Mouse (Mus musculus) MEL (cell line): ENCODE data around the gene Tipin. TPM values are rescaled to one million over a fixed set of nuclear protein-coding genes. Genes with fewer than 3 reads are reported as not detected.

ENCODE experiments used
- DNase-seq: peaks from one replicate; pipeline ENCODE4 v3.0.0; 2011; ENCODE audit warnings: low read depth, low spot score
- H3K27ac ChIP-seq: 2 replicates; pipeline ENCODE4 v1.5.1; 2012; ENCODE audit warnings: low read depth, mild to moderate bottlenecking, control low read depth, low read length, moderate library complexity; ENCODE audit not compliant: control insufficient read depth
- H3K27me3 ChIP-seq, 2 experiments: fragments of 150-350 bp in 1 of 2; sonication (generic) in 1 of 2; 2 replicates each; pipeline ENCODE4 v1.6.1; 2012; ENCODE audit warnings: low read length in 2 of 2, mild to moderate bottlenecking in 2 of 2, improper control_type of control experiment in 1 of 2, moderate library complexity in 1 of 2; ENCODE audit not compliant: insufficient read depth in 2 of 2, control insufficient read depth in 1 of 2
- H3K36me3 ChIP-seq, 2 experiments: 2 replicates each; pipeline ENCODE4 v1.6.1; 2012 to 2014; ENCODE audit warnings: low read length in 2 of 2, improper control_type of control experiment in 1 of 2, inconsistent platforms in 1 of 2, mild to moderate bottlenecking in 1 of 2; ENCODE audit not compliant: insufficient read depth in 2 of 2, control insufficient read depth in 1 of 2
- H3K4me1 ChIP-seq, 2 experiments: fragments of 150-350 bp in 1 of 2; sonication (generic) in 1 of 2; 2 replicates each; pipeline ENCODE4 v1.6.1; 2012; ENCODE audit warnings: low read length in 2 of 2, improper control_type of control experiment in 1 of 2, mild to moderate bottlenecking in 1 of 2; ENCODE audit not compliant: insufficient read depth in 2 of 2, control insufficient read depth in 1 of 2
- H3K4me3 ChIP-seq, 2 experiments: fragments of 150-350 bp in 1 of 2; sonication (generic) in 1 of 2; 2 replicates each; pipeline ENCODE4 v1.5.1; 2012; ENCODE audit warnings: low read depth in 2 of 2, low read length in 2 of 2, mild to moderate bottlenecking in 2 of 2, moderate library complexity in 2 of 2, control low read depth in 1 of 2, improper control_type of control experiment in 1 of 2; ENCODE audit not compliant: control insufficient read depth in 1 of 2, insufficient read depth in 1 of 2
- H3K79me2 ChIP-seq: 2 replicates; pipeline ENCODE4 v1.6.1; 2012; ENCODE audit warnings: mild to moderate bottlenecking, low read length, moderate library complexity; ENCODE audit not compliant: control insufficient read depth, poor library complexity, insufficient read depth
- H3K9ac ChIP-seq: 2 replicates; pipeline ENCODE4 v1.6.1; 2012; ENCODE audit warnings: low read depth, mild to moderate bottlenecking, control low read depth, low read length, moderate library complexity; ENCODE audit not compliant: control insufficient read depth, poor library complexity, severe bottlenecking
- H3K9me3 ChIP-seq: fragments of 150-350 bp; sonication (generic); replicated peaks from 2 replicates; pipeline ENCODE4 v1.6.1; 2012; ENCODE audit warnings: mild to moderate bottlenecking, low read length, improper control_type of control experiment, moderate library complexity; ENCODE audit not compliant: insufficient read depth
- CHD1 ChIP-seq: IDR thresholded peaks from 2 replicates; pipeline ENCODE4 v1.6.1; 2012; ENCODE audit warnings: low read depth, mild to moderate bottlenecking, inconsistent platforms, low read length, improper control_type of control experiment
- CTCF ChIP-seq, 3 experiments: IDR thresholded peaks in 2 of 3; conservative IDR thresholded peaks in 1 of 3; 2 replicates each; pipeline ENCODE4 v1.5.1; 2011 to 2012; ENCODE audit warnings: low read length in 3 of 3, low read depth in 2 of 3, mild to moderate bottlenecking in 2 of 3, improper control_type of control experiment in 1 of 3, inconsistent platforms in 1 of 3, mixed read lengths in 1 of 3, moderate library complexity in 1 of 3; ENCODE audit not compliant: control insufficient read depth in 1 of 3, insufficient read depth in 1 of 3, poor library complexity in 1 of 3, severe bottlenecking in 1 of 3
- ELF1 ChIP-seq: IDR thresholded peaks from 2 replicates; pipeline ENCODE4 v1.6.1; 2014; ENCODE audit warnings: low read depth, mild to moderate bottlenecking, inconsistent platforms, low read length, improper control_type of control experiment, moderate library complexity
- EP300 ChIP-seq, 2 experiments: IDR thresholded peaks; 2 replicates each; pipeline ENCODE4 v1.6.1; 2011; ENCODE audit warnings: improper control_type of control experiment in 2 of 2, low read length in 2 of 2, low read depth in 1 of 2, mild to moderate bottlenecking in 1 of 2
- ETS1 ChIP-seq: IDR thresholded peaks from 2 replicates; pipeline ENCODE4 v1.6.1; 2012; ENCODE audit warnings: low read depth, mild to moderate bottlenecking, inconsistent platforms, low read length, improper control_type of control experiment, moderate library complexity
- KAT2A ChIP-seq: conservative IDR thresholded peaks from 2 replicates; pipeline ENCODE4 v1.6.1; 2012; ENCODE audit warnings: low read depth, low read length, improper control_type of control experiment, inconsistent platforms
- MAZ ChIP-seq: IDR thresholded peaks from 2 replicates; pipeline ENCODE4 v1.6.1; 2012; ENCODE audit warnings: low read depth, mild to moderate bottlenecking, inconsistent platforms, low read length, improper control_type of control experiment
- MYB ChIP-seq: IDR thresholded peaks from 2 replicates; pipeline ENCODE4 v1.6.1; 2011; ENCODE audit warnings: mild to moderate bottlenecking, low read depth, low read length, improper control_type of control experiment
- MYC ChIP-seq: IDR thresholded peaks from 2 replicates; pipeline ENCODE4 v1.6.1; 2011; ENCODE audit warnings: low read depth, mild to moderate bottlenecking, low read length, improper control_type of control experiment, moderate library complexity
- NELFE ChIP-seq: IDR thresholded peaks from 2 replicates; pipeline ENCODE4 v1.6.1; 2011; ENCODE audit warnings: low read depth, low read length, improper control_type of control experiment
- POLR2AphosphoS5 ChIP-seq: IDR thresholded peaks from 2 replicates; pipeline ENCODE4 v1.6.1; 2012; ENCODE audit warnings: low read depth, borderline replicate concordance, mild to moderate bottlenecking, inconsistent platforms, low read length, moderate library complexity, mixed read lengths
- RAD21 ChIP-seq: IDR thresholded peaks from 2 replicates; pipeline ENCODE4 v1.6.1; 2011; ENCODE audit warnings: mild to moderate bottlenecking, low read depth, low read length, improper control_type of control experiment
- RCOR1 ChIP-seq: IDR thresholded peaks from 2 replicates; pipeline ENCODE4 v1.6.1; 2012; ENCODE audit warnings: low read depth, mild to moderate bottlenecking, inconsistent platforms, low read length, improper control_type of control experiment
- SMC3 ChIP-seq: IDR thresholded peaks from 2 replicates; pipeline ENCODE4 v1.6.1; 2011; ENCODE audit warnings: low read depth, low read length, improper control_type of control experiment
- TBP ChIP-seq: IDR thresholded peaks from 2 replicates; pipeline ENCODE4 v1.8.0; 2011; ENCODE audit warnings: low read depth, low read length, improper control_type of control experiment
- TCF12 ChIP-seq: IDR thresholded peaks from 2 replicates; pipeline ENCODE4 v1.6.1; 2014; ENCODE audit warnings: low read depth, mild to moderate bottlenecking, inconsistent platforms, low read length, improper control_type of control experiment, moderate library complexity
- USF2 ChIP-seq, 2 experiments: IDR thresholded peaks; 2 replicates each; pipeline ENCODE4 v1.6.1; 2011 to 2012; ENCODE audit warnings: improper control_type of control experiment in 2 of 2, low read length in 2 of 2, borderline replicate concordance in 1 of 2, inconsistent platforms in 1 of 2, low read depth in 1 of 2, mild to moderate bottlenecking in 1 of 2; ENCODE audit not compliant: insufficient read depth in 1 of 2
- ZKSCAN1 ChIP-seq: IDR thresholded peaks from 2 replicates; pipeline ENCODE4 v1.6.1; 2012; ENCODE audit warnings: low read depth, mild to moderate bottlenecking, inconsistent platforms, low read length, improper control_type of control experiment, moderate library complexity
- ZNF384 ChIP-seq: IDR thresholded peaks from 2 replicates; pipeline ENCODE4 v1.6.1; 2012; ENCODE audit warnings: low read depth, mild to moderate bottlenecking, inconsistent platforms, low read length, improper control_type of control experiment
- polyA plus RNA-seq, 2 experiments: library from polyadenylated mRNA; stranded (reverse) in 1 of 2; unstranded in 1 of 2; fragments of >175 nt in 1 of 2; fragments of >200 nt in 1 of 2; gene quantifications; 2 replicates each; pipeline versions ENCODE4 v1.2.1 to v1.2.4; 2012; ENCODE audit warnings: low replicate concordance in 2 of 2, low read depth in 1 of 2; ENCODE audit not compliant: insufficient read length in 2 of 2, insufficient read depth in 1 of 2, missing spikeins in 1 of 2
- total RNA-seq: library from RNA; depleted of rRNA; stranded (reverse); fragments of 300-350 nt; gene quantifications from 2 replicates; pipeline ENCODE4 v1.2.3, GENCODE M21; 2012

The Tipin gene
- total and polyA plus RNA-seq, 3 experiments = 128 to 189 TPM; not detected in 1

DNA sequence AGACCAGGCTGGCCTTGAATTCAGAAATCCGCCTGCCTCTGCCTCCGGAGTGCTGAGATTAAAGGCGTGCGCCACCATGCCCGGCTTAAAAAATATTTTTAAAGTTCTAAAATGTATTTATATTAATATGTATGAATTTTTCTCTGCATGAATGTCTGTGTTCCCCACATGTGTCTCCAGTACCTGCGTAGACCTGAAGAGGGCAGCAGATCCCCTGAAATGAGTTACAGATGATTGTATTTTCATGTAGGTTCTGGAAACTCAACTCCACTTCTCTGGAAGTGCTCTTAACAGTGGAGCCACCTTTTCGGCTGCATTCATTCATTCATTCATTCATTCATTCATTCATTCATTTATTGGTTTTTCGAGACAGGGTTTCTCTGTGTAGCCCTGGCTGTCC, 3.7 kb upstream of the Tipin start (continued):
- TF ChIP-seq MAZ (no peak), ELF1 (0 out of 2 replicates have a peak, but pooled peaks have one; percentile 31), MYB (no peak), RCOR1 (no peak), USF2 (IDR thresholded peaks at IDR 0.05; ENCODE audit: borderline replicate concordance in 1 of 2, insufficient read depth in 1 of 2, low read depth in 1 of 2, low read length in 2 of 2) (no peak), TCF12 (no peak), CTCF (IDR thresholded peaks at IDR 0.05 in 2 of 3, conservative IDR thresholded peaks at IDR 0.05 in 1 of 3; ENCODE audit: control insufficient read depth in 1 of 3, insufficient read depth in 1 of 3, low read depth in 2 of 3, low read length in 3 of 3, poor library complexity in 1 of 3, severe bottlenecking in 1 of 3) (peak; percentile 57 to 78 (median 66)), SMC3 (peak; percentile 53), TBP (no peak), POLR2AphosphoS5 (no peak), EP300 (IDR thresholded peaks at IDR 0.05; ENCODE audit: low read depth in 1 of 2, low read length in 2 of 2) (no peak), RAD21 (peak; percentile 81), KAT2A (no peak), NELFE (no peak), ZKSCAN1 (no peak), ETS1 (no peak), CHD1 (no peak)

DNA sequence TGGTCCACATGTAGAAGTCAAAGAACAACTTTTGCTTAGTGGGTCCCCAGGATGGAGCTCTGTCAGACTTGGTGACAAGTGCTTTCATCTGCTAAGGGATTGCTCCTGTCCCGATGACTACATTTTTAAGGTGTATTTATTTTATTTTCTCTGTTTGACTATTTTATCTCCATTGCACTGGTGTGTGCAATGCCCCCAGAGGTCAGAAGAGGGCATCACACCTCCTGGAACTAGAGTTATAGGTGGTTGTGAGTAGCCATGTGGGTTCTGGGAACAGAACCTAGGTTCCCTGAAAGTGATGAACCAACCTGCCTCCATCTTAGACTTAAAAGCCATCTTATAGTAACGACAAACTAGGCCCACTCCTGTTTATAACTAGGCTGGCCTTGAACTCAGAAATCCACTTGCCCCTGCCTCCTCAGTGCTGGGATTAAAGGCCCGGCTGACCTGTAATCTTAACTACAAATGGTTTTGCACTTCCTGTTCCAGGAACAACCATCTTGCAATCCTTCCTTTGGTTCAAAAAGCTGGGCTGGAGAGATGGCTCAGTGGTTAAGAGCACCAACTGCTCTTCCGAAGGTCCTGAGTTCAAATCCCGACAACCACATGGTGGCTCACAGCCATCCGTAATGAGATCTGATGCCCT, 2.6 kb upstream of the Tipin start:
- peak; percentile 33 for DNase-seq
- no peak overlapping the region for H3K9ac ChIP-seq
- no peak overlapping the region for H3K27ac ChIP-seq
- peaks cover 0 to 13% of the 10 kb centered on the region in 2 experiments; a peak in 2 of 4 replicates for H3K36me3 ChIP-seq
- no peaks in the 10 kb centered on the region for H3K27me3 ChIP-seq
- H3K4me1 ChIP-seq = peaks cover 3 to 11% of the 10 kb centered on the region in 2 experiments; a peak in 2 of 4 replicates
- no peak overlapping the region for H3K4me3 ChIP-seq
- H3K79me2 ChIP-seq = peaks cover 19% of the 10 kb centered on the region
- TF ChIP-seq POLR2AphosphoS5 (no peak), TBP (0 out of 2 replicates have a peak, but pooled peaks have one; percentile 38), ZNF384 (no peak), CTCF (IDR thresholded peaks at IDR 0.05 in 2 of 3, conservative IDR thresholded peaks at IDR 0.05 in 1 of 3; ENCODE audit: control insufficient read depth in 1 of 3, insufficient read depth in 1 of 3, low read depth in 2 of 3, low read length in 3 of 3, poor library complexity in 1 of 3, severe bottlenecking in 1 of 3) (peak in 2 of 3 experiments; percentile 9 to 29; a peak in 3 of 6 replicates), MYC (no peak)
- no peaks in the 10 kb centered on the region for H3K9me3 ChIP-seq
